Mouse (Mus musculus) kidney, embryonic 14.5 days (tissue): ENCODE measurements around the gene Pdzd2. TPM values are rescaled to one million over a fixed set of nuclear protein-coding genes. Genes with fewer than 3 reads are reported as not detected.

Source experiments
- ATAC-seq: fragments of 200-750 bp; cut with Nextera tagmentation; 2 replicates; pipeline ENCODE4 v1.8.0; 2017; ENCODE audit warnings: moderate number of reproducible peaks, mild to moderate bottlenecking, moderate TSS enrichment, moderate library complexity; ENCODE audit not compliant: low FRiP score, low TSS enrichment
- H3K27ac ChIP-seq: fragments of 300-500 bp; sonication (generic); 2 replicates; pipeline ENCODE4 v1.5.1; 2014; ENCODE audit warnings: low read depth, mild to moderate bottlenecking, low read length, moderate library complexity, mixed read lengths
- H3K27me3 ChIP-seq: fragments of 300-500 bp; sonication (generic); 2 replicates; pipeline ENCODE4 v1.6.1; 2014; ENCODE audit warnings: mild to moderate bottlenecking, low read length; ENCODE audit not compliant: control insufficient read depth, insufficient read depth
- H3K36me3 ChIP-seq: fragments of 300-500 bp; sonication (generic); 2 replicates; pipeline ENCODE4 v1.6.1; 2014; ENCODE audit warnings: low read length, mixed read lengths; ENCODE audit not compliant: control insufficient read depth, insufficient read depth
- H3K4me1 ChIP-seq: fragments of 300-500 bp; sonication (generic); 2 replicates; pipeline ENCODE4 v1.6.1; 2014; ENCODE audit warnings: low read length, mixed read lengths; ENCODE audit not compliant: control insufficient read depth, insufficient read depth
- H3K4me2 ChIP-seq: fragments of 300-500 bp; sonication (generic); replicated peaks from 2 replicates; pipeline ENCODE4 v1.6.1; 2014; ENCODE audit warnings: low read depth, mild to moderate bottlenecking, low read length
- H3K4me3 ChIP-seq: fragments of 300-500 bp; sonication (generic); 2 replicates; pipeline ENCODE4 v1.5.1; 2014; ENCODE audit warnings: mild to moderate bottlenecking, low read length
- H3K9ac ChIP-seq: fragments of 300-500 bp; sonication (generic); 2 replicates; pipeline ENCODE4 v1.6.1; 2014; ENCODE audit warnings: low read depth, mild to moderate bottlenecking, low read length, moderate library complexity
- H3K9me3 ChIP-seq: fragments of 300-500 bp; sonication (generic); 2 replicates; pipeline ENCODE4 v1.6.1; 2016; ENCODE audit warnings: low read length; ENCODE audit not compliant: control insufficient read depth
- WGBS: fragments of 180-500 bp; shearing (Covaris S2); extraction: QIAGEN DNeasy Blood & Tissue Kit; methylation state at CpG from one replicate; pipeline ENCODE4 v1.1.7; 2014; 5-methylcytosine and 5-hydroxymethylcytosine counted together
- polyA plus RNA-seq: library from polyadenylated mRNA; unstranded; fragments of >200 nt; fragmentation: Nextera tagmentation; extraction: Ambion mirVana; gene quantifications from 2 replicates; pipeline ENCODE4 v1.2.1, GENCODE M21; 2014

Gene Pdzd2
- polyA plus RNA-seq, 1 experiment from 2014 or later, result 43.7 TPM

GRCm38 (mm10) chr15:12520292-12520691, 219.4 kb downstream of the Pdzd2 start:
- WGBS, result 73% methylated on average over 9 of the region's 9 CpGs
- ATAC-seq, result no peak
- H3K9ac ChIP-seq, result no peak overlapping the region
- H3K36me3 ChIP-seq, result no peaks in the 10 kb centered on the region; the same call in none of the 2 replicates
- no peak overlapping the region for H3K4me2 ChIP-seq
- no peak overlapping the region for H3K27ac ChIP-seq
- H3K4me1 ChIP-seq, result peaks cover 17% of the 10 kb centered on the region
- H3K9me3 ChIP-seq, result no peaks in the 10 kb centered on the region
- H3K4me3 ChIP-seq, result no peak overlapping the region
- no peaks in the 10 kb centered on the region for H3K27me3 ChIP-seq

DNA sequence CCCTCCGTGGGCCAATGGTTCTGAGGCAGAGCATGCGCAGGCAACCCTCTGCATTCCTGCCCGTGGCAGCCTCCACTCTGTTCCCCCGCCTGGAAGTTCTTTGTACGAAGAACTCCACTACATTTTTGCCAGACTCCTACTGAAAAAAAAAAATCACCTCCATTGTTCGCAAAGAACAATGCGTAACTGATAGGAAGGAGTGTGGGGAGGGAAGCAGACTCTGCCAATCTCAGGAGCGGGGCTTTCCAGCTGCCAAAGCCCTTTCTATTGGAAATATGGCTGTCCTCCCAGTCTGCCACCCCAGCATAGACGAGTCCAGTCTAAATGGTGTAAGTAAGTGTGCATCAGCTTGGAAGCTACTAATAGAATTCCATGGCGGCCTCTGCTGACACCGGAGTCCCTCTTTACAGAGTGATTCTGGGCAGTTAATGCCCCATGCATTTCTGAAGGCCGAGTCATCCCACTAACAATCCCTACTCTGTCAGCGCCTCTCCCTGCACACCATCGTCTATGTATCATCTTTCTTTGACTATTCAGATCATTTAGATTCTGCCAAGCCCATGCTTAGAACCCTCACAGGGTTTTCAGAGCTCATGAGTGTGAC, 221.3 kb downstream of the Pdzd2 start:
- no peak overlapping the region for H3K4me3 ChIP-seq
- no peaks in the 10 kb centered on the region for H3K9me3 ChIP-seq
- no peak overlapping the region for H3K4me2 ChIP-seq
- H3K27me3 ChIP-seq, result no peaks in the 10 kb centered on the region
- peaks cover 17% of the 10 kb centered on the region for H3K4me1 ChIP-seq
- no peaks in the 10 kb centered on the region; the same call in 1 of the 2 replicates for H3K36me3 ChIP-seq
- no peak overlapping the region for H3K9ac ChIP-seq
- H3K27ac ChIP-seq, result peak overlapping the region; percentile 69; the same call in 1 of the 2 replicates
- no peak for ATAC-seq
- WGBS, result 56% methylated on average over 14 of the region's 14 CpGs

- Histone ChIP-seq H3K4me2 (no peak overlapping the region), H3K4me3 (no peak overlapping the region), H3K9ac (no peak overlapping the region), H3K9me3 (no peaks in the 10 kb centered on the region), H3K4me1 (peaks cover 17% of the 10 kb centered on the region), H3K27me3 (no peaks in the 10 kb centered on the region), H3K36me3 (no peaks in the 10 kb centered on the region; the same call in 1 of the 2 replicates), H3K27ac (peak overlapping the region; percentile 69)
- peak; percentile 71 for ATAC-seq
- WGBS, result 21% methylated on average over 9 of the region's 9 CpGs
Observed at GRCm38 (mm10) chr15:12517314-12517813, 222.4 kb downstream of the Pdzd2 start.

DNA sequence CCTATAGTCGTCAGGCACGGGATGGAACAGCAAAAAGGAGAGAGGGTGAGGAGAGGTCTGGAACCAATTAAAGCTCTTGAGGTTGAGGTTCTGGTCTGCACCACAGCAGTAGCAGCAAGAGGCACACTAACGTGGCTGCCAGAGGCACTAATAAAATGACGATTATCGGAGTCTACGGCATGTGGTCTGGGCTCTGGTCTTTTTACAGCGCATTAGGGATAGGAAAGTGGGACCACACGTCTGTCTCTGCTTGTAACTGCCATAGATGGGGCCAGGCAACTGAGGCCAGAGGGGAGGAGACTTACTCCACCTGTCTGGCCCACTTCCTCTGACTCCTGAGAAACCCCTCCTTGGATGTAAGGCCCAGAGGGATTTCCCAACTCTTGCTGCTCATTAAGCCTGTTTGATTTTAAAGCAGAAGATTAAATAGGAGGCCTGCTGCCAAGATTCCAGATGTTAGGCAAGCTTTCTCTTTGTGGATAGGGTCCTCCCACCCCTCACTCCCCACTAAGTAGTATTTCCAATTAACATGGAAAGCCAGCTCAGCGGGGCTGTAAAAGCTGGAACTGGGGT, 224.4 kb downstream of the Pdzd2 start:
- no peaks in the 10 kb centered on the region for H3K36me3 ChIP-seq
- H3K4me3 ChIP-seq, result no peak overlapping the region
- no peaks in the 10 kb centered on the region for H3K27me3 ChIP-seq
- H3K4me1 ChIP-seq, result peaks cover 17% of the 10 kb centered on the region
- no peak for ATAC-seq
- no peak overlapping the region for H3K27ac ChIP-seq
- no peak overlapping the region for H3K9ac ChIP-seq
- H3K9me3 ChIP-seq, result no peaks in the 10 kb centered on the region
- WGBS, result 59% methylated on average over 9 of the region's 9 CpGs
- H3K4me2 ChIP-seq, result no peak overlapping the region

GRCm38 (mm10) chr15:12513526-12513925, 226.2 kb downstream of the Pdzd2 start:
- WGBS, result 66% methylated on average over 9 of the region's 9 CpGs
- no peak overlapping the region for H3K9ac ChIP-seq
- H3K4me2 ChIP-seq, result no peak overlapping the region
- H3K4me1 ChIP-seq, result peaks cover 14% of the 10 kb centered on the region
- ATAC-seq, result no peak
- H3K36me3 ChIP-seq, result no peaks in the 10 kb centered on the region
- H3K9me3 ChIP-seq, result no peaks in the 10 kb centered on the region
- H3K4me3 ChIP-seq, result no peak overlapping the region
- no peak overlapping the region for H3K27ac ChIP-seq
- H3K27me3 ChIP-seq, result no peaks in the 10 kb centered on the region

DNA sequence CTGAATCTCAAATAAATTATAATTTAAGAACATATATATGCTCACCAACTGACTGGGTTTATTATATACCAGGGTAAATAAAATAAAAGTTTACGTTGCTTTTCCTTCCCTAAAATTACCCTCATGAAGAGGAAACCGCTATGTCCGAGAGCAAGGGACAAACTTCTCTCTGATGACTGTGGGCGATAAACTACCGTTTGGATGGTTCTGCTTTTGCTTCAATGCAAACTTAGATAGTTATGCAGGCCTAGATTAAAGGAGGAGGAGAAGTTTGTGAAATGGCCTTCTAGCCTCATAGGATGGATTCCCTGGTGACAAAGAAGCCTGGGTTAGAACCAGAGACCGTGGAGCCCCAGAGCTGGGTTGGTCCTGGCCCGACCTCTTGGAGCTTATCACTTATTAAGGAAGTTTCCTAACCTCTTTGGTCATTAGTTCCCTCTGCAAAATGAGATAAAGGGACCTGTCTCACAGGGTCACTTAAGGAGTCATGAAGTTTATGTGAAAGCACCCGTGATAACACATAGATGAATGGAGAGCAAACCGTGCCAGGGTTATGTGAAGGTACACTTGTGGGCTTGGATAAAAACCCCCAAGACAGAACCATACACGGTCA, 230.9 kb downstream of the Pdzd2 start:
- H3K4me1 ChIP-seq, result peaks cover 10% of the 10 kb centered on the region; the same call in 1 of the 2 replicates
- WGBS, result 88% methylated on average over 10 of the region's 10 CpGs
- H3K9me3 ChIP-seq, result no peaks in the 10 kb centered on the region
- no peak overlapping the region for H3K4me2 ChIP-seq
- no peaks in the 10 kb centered on the region for H3K27me3 ChIP-seq
- ATAC-seq, result no peak
- H3K27ac ChIP-seq, result no peak overlapping the region
- H3K36me3 ChIP-seq, result no peaks in the 10 kb centered on the region
- no peak overlapping the region for H3K4me3 ChIP-seq
- H3K9ac ChIP-seq, result no peak overlapping the region

GRCm38 (mm10) chr15:12507523-12507922, 232.2 kb downstream of the Pdzd2 start:
- no peak for ATAC-seq

DNA sequence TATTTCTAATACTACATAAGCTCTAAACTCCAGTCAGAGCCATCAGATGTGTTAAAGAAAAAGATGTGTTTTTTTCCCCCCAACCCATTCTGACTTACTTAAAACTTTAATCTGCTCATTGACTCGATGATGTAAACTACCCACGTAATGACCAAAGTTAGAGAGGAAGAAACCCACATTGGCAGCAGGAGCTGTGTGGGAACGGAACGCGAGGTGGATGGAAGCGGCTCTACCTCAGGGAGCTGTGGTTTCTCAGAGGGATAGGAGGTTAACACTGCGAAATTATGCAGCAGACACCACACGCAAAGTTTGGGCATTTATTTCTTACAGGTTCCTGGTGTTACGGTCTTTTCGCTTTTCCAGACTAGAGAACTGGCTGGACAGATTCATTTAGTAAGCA, 233.2 kb downstream of the Pdzd2 start:
- H3K27me3 ChIP-seq, result no peaks in the 10 kb centered on the region
- WGBS, result 81% methylated on average over 10 of the region's 10 CpGs

More at GRCm38 (mm10) chr15:12507523-12507922, 232.2 kb downstream of the Pdzd2 start:
- Histone ChIP-seq H3K27me3 (no peaks in the 10 kb centered on the region), H3K9ac (no peak overlapping the region), H3K4me3 (no peak overlapping the region), H3K4me1 (peaks cover 13% of the 10 kb centered on the region; the same call in 1 of the 2 replicates), H3K9me3 (no peaks in the 10 kb centered on the region), H3K36me3 (no peaks in the 10 kb centered on the region), H3K4me2 (no peak overlapping the region), H3K27ac (no peak overlapping the region)
- WGBS, result 71% methylated on average over 4 of the region's 4 CpGs

GRCm38 (mm10) chr15:12506085-12506484, 233.6 kb downstream of the Pdzd2 start:
- Histone ChIP-seq H3K9me3 (no peaks in the 10 kb centered on the region), H3K4me2 (no peak overlapping the region), H3K9ac (no peak overlapping the region), H3K4me1 (peaks cover 13% of the 10 kb centered on the region; the same call in 1 of the 2 replicates), H3K27me3 (no peaks in the 10 kb centered on the region), H3K4me3 (no peak overlapping the region), H3K36me3 (no peaks in the 10 kb centered on the region), H3K27ac (no peak overlapping the region)
- 51% methylated on average over 4 of the region's 4 CpGs for WGBS
- ATAC-seq, result no peak

More for the DNA sequence above, 233.2 kb downstream of the Pdzd2 start:
- Histone ChIP-seq H3K36me3 (no peaks in the 10 kb centered on the region), H3K9me3 (no peaks in the 10 kb centered on the region), H3K4me3 (no peak overlapping the region), H3K4me1 (peaks cover 13% of the 10 kb centered on the region; the same call in 1 of the 2 replicates), H3K9ac (no peak overlapping the region), H3K4me2 (no peak overlapping the region), H3K27ac (no peak overlapping the region)
- no peak for ATAC-seq
